Mouse (Mus musculus): ENCODE data around the gene Ctnna2.

Gene Ctnna2

GRCm38 (mm10) chr6:77979241-77979961 is at the start of gene Ctnna2:
Gene Ctnna2 (minus strand): TSS chr6:77979699.
- POLR2A ChIA-PET: no interaction called here
- CTCF ChIA-PET: interaction anchor here in 1 of 4 experiments (0.6 kb wide), 1 partner anchor 372 kb away, joined by 3 read pairs; no protein-coding TSS in a partner anchor

GRCm38 (mm10) chr6:77980137-77981052 is 896 bp upstream of the Ctnna2 start:
- POLR2A ChIA-PET: no interaction called here

GRCm38 (mm10) chr6:77978476-77979240 is 841 bp downstream of the Ctnna2 start:
- ChIA-PET CTCF (no interaction called here), POLR2A (no interaction called here)

More at GRCm38 (mm10) chr6:77980137-77981052, 896 bp upstream of the Ctnna2 start:
- CTCF ChIA-PET: interaction anchor here in 1 of 4 experiments (0.6 kb wide), 2 partner anchors 184 to 371 kb away, joined by 3 read pairs; no protein-coding TSS in a partner anchor

GRCm38 (mm10) chr6:77970545-77971242 is 8.8 kb downstream of the Ctnna2 start:
- CTCF ChIA-PET: no interaction called here

GRCm38 (mm10) chr6:77969774-77970173 is 9.7 kb downstream of the Ctnna2 start:
- ChIA-PET POLR2A (no interaction called here), CTCF (no interaction called here)

More at GRCm38 (mm10) chr6:77970545-77971242, 8.8 kb downstream of the Ctnna2 start:
- POLR2A ChIA-PET: no interaction called here

- ChIA-PET CTCF (no interaction called here), POLR2A (no interaction called here)
These were observed 17.5 kb downstream of the Ctnna2 start for GRCm38 (mm10) chr6:77962011-77962410.

GRCm38 (mm10) chr6:77951276-77951675 is 28.2 kb downstream of the Ctnna2 start:
- ChIA-PET POLR2A (no interaction called here), CTCF (no interaction called here)

- ChIA-PET POLR2A (no interaction called here), CTCF (no interaction called here)
These were observed 28.8 kb downstream of the Ctnna2 start for GRCm38 (mm10) chr6:77950690-77951089.

- ChIA-PET POLR2A (no interaction called here), CTCF (no interaction called here)
These were observed 50.1 kb downstream of the Ctnna2 start for GRCm38 (mm10) chr6:77929375-77929774.

- CTCF ChIA-PET: no interaction called here
- POLR2A ChIA-PET: no interaction called here
These were observed 106.3 kb downstream of the Ctnna2 start for GRCm38 (mm10) chr6:77873150-77873549.

- ChIA-PET POLR2A (no interaction called here), CTCF (no interaction called here)
These were observed 110.2 kb downstream of the Ctnna2 start for GRCm38 (mm10) chr6:77869313-77869712.

- ChIA-PET CTCF (no interaction called here), POLR2A (no interaction called here)
These were observed 111.4 kb downstream of the Ctnna2 start for GRCm38 (mm10) chr6:77868119-77868518.

- ChIA-PET CTCF (no interaction called here), POLR2A (no interaction called here)
These were observed 116.1 kb downstream of the Ctnna2 start for GRCm38 (mm10) chr6:77863379-77863778.

- POLR2A ChIA-PET: no interaction called here
- CTCF ChIA-PET: no interaction called here
These were observed 116.7 kb downstream of the Ctnna2 start for GRCm38 (mm10) chr6:77862781-77863180.

- CTCF ChIA-PET: no interaction called here
These were observed 130.1 kb downstream of the Ctnna2 start for GRCm38 (mm10) chr6:77849438-77849837.

GRCm38 (mm10) chr6:77848796-77849195 is 130.7 kb downstream of the Ctnna2 start:
- ChIA-PET CTCF (no interaction called here), POLR2A (no interaction called here)

More at GRCm38 (mm10) chr6:77849438-77849837, 130.1 kb downstream of the Ctnna2 start:
- POLR2A ChIA-PET: no interaction called here

GRCm38 (mm10) chr6:77847651-77848050 is 131.8 kb downstream of the Ctnna2 start:
- POLR2A ChIA-PET: no interaction called here
- CTCF ChIA-PET: no interaction called here

GRCm38 (mm10) chr6:77839076-77839475 is 140.4 kb downstream of the Ctnna2 start:
- CTCF ChIA-PET: no interaction called here
- POLR2A ChIA-PET: no interaction called here

GRCm38 (mm10) chr6:77838653-77839052 is 140.8 kb downstream of the Ctnna2 start:
- ChIA-PET POLR2A (no interaction called here), CTCF (no interaction called here)

GRCm38 (mm10) chr6:77837543-77837942 is 142.0 kb downstream of the Ctnna2 start:
- POLR2A ChIA-PET: no interaction called here
- CTCF ChIA-PET: no interaction called here
